Mouse (Mus musculus): Measurements from ENCODE around the gene Atg4a-ps. TPM values are rescaled to one million over a fixed set of nuclear protein-coding genes. Genes with fewer than 3 reads are reported as not detected.
"Not testable (repeated sequence)": the region's sequence is repeated elsewhere in the genome, so short reads cannot be mapped to it uniquely, and the experiment has no call there.

The Atg4a-ps gene
- 0.14 TPM in 1 of 2 replicates, not detected in the other for polyA plus RNA-seq (2015; fragmentation: Nextera tagmentation; extraction: Ambion mirVana)

DNA sequence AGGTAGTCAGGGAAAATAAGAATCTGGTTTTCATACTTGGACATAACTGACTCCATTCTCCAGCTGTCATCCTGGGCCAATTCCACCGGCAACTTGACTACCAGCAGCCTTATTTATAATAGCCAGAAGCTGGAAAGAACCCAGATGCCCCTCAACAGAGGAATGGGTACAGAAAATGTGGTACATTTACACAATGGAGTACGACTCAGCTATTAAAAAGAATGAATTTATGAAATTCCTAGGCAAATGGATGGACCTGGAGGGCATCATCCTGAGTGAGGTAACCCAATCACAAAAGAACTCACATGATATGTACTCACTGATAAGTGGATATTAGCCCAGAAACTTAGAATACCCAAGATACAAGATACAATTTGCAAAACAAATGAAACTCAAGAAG, at the start of gene Atg4a-ps:
Atg4a-ps (minus strand) TSS at position 101 of the 400 bp plus-strand sequence.
- H3K9me3 ChIP-seq; H3K4me1 ChIP-seq (replicated peaks); H3K27ac ChIP-seq; ATAC-seq; H3K9ac ChIP-seq; H3K4me3 ChIP-seq (replicated peaks); H3K36me3 ChIP-seq; H3K27me3 ChIP-seq (replicated peaks); H3K4me2 ChIP-seq (replicated peaks): not testable (repeated sequence)
- WGBS: 84% methylated on average over 2 of the region's 2 CpGs

DNA sequence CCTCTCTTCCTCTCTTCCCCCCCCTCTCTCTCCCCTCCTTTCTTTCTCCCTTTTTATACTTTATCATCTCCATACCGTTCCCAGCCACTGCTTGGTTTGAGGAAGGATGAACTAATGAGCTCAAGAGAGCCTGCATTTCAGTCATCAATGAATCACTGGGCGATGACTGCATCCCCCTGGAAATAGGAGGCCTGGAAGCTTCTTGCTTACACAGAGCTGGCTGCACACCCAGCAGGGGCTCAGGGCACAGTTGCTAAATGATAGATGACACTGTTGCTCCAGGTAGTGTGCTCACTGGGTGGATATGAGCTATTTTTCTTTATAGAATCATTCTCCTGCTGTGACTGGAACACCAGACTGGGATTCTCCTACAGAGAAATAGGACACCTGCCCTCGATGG, 49.7 kb upstream of the Atg4a-ps start:
- H3K27me3 ChIP-seq (replicated peaks): no peaks in the 10 kb centered on the region
- ATAC-seq: no peak
- no peak overlapping the region for H3K27ac ChIP-seq
- no peaks in the 10 kb centered on the region for H3K4me1 ChIP-seq (replicated peaks)
- WGBS: 33% methylated on average over 3 of the region's 3 CpGs
- H3K4me2 ChIP-seq (replicated peaks): no peak overlapping the region
- H3K36me3 ChIP-seq: no peaks in the 10 kb centered on the region
- no peak overlapping the region for H3K9ac ChIP-seq
- H3K4me3 ChIP-seq (replicated peaks): no peak overlapping the region
- no peaks in the 10 kb centered on the region for H3K9me3 ChIP-seq

GRCm38 (mm10) chr3:103690506-103690905, 44.6 kb upstream of the Atg4a-ps start:
- Histone ChIP-seq H3K27me3 (replicated peaks) (no peaks in the 10 kb centered on the region), H3K27ac (no peak overlapping the region), H3K4me3 (replicated peaks) (no peak overlapping the region), H3K4me1 (replicated peaks) (no peaks in the 10 kb centered on the region), H3K4me2 (replicated peaks) (no peak overlapping the region), H3K9me3 (no peaks in the 10 kb centered on the region), H3K9ac (no peak overlapping the region), H3K36me3 (no peaks in the 10 kb centered on the region)
- no peak for ATAC-seq
- 78% methylated on average over 3 of the region's 3 CpGs for WGBS

- no peaks in the 10 kb centered on the region for H3K9me3 ChIP-seq
- no peak overlapping the region for H3K27ac ChIP-seq
- 83% methylated on average over 1 of the region's 1 CpGs for WGBS
- no peak overlapping the region for H3K4me2 ChIP-seq (replicated peaks)
- no peaks in the 10 kb centered on the region for H3K36me3 ChIP-seq
- H3K27me3 ChIP-seq (replicated peaks): no peaks in the 10 kb centered on the region
- no peaks in the 10 kb centered on the region for H3K4me1 ChIP-seq (replicated peaks)
- no peak overlapping the region for H3K4me3 ChIP-seq (replicated peaks)
- no peak overlapping the region for H3K9ac ChIP-seq
- no peak for ATAC-seq
Observed at GRCm38 (mm10) chr3:103689043-103689442, 43.2 kb upstream of the Atg4a-ps start.

- no peak overlapping the region for H3K27ac ChIP-seq
- H3K9me3 ChIP-seq: no peaks in the 10 kb centered on the region
- no peaks in the 10 kb centered on the region for H3K27me3 ChIP-seq (replicated peaks)
- no peak for ATAC-seq
- H3K9ac ChIP-seq: no peak overlapping the region
- no peaks in the 10 kb centered on the region for H3K4me1 ChIP-seq (replicated peaks)
- H3K4me3 ChIP-seq (replicated peaks): no peak overlapping the region
- WGBS: 55% methylated on average over 5 of the region's 5 CpGs
- no peak overlapping the region for H3K4me2 ChIP-seq (replicated peaks)
- H3K36me3 ChIP-seq: no peaks in the 10 kb centered on the region
Observed at GRCm38 (mm10) chr3:103683966-103684319, 38.1 kb upstream of the Atg4a-ps start.

DNA sequence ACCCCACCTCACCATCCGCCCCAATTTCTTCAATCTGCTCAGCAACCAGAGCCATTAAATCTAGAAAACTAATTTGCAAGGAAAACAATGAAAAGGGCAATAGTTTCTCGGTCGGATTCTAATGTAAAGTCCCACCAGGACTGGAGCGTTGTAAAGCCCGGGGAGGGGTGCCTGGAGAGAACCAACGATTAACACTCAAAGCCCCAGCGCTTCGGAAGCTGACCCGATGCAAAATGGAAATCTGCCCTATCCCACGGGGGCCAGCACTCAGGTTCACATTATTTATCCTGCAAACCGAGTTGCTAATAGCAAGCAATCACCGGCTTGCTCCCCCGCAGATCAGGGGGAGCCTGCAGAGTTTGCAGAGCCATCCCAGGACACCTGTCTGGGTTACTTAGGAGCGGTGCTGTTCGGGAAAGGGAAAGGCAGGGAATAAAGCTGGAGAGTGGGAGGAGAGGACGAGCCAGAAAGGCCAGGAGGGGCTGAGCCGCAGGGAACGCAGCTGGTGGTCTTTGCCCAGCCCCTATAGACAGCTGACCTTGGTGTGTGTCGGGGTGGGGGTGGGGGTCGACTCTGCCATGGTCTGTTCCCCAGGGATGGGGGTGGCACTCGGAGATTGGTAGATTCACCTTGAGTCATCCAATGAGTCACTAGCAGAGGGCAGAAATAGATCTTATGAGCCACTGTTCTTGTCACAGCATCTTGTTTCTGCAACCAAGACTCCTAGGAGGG, 37.5 kb upstream of the Atg4a-ps start:
- WGBS: 8% methylated on average over 21 of the region's 21 CpGs
- Histone ChIP-seq H3K4me2 (replicated peaks) (no peak overlapping the region), H3K4me3 (replicated peaks) (no peak overlapping the region), H3K9me3 (no peaks in the 10 kb centered on the region), H3K9ac (no peak overlapping the region), H3K27ac (no peak overlapping the region), H3K27me3 (replicated peaks) (no peaks in the 10 kb centered on the region), H3K36me3 (no peaks in the 10 kb centered on the region), H3K4me1 (replicated peaks) (no peaks in the 10 kb centered on the region)
- ATAC-seq: no peak

- Histone ChIP-seq H3K36me3 (no peaks in the 10 kb centered on the region), H3K27me3 (replicated peaks) (no peaks in the 10 kb centered on the region), H3K4me1 (replicated peaks) (no peaks in the 10 kb centered on the region), H3K27ac (no peak overlapping the region), H3K9me3 (no peaks in the 10 kb centered on the region), H3K4me3 (replicated peaks) (no peak overlapping the region), H3K9ac (no peak overlapping the region), H3K4me2 (replicated peaks) (no peak overlapping the region)
- WGBS: 43% methylated on average over 4 of the region's 4 CpGs
- ATAC-seq: no peak
Observed at GRCm38 (mm10) chr3:103682473-103682872, 36.6 kb upstream of the Atg4a-ps start.

DNA sequence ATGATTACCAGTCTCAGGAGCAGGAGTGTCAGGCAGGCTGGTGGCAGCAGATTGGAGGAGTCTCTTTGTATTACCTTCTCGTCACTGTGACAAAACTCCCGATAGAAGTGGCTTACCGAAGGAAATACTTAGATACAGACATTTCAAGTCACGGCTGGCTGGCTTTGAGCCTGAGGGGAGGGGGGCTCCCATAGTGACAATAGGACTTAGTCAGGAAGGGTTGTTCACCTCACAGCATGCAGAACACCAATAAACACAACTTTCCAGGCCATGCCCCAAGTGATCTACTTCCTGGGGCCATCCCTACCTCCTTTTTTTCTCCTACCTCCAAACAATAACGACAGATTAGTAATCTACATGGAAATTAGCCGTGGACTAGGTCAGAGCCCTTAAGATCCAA, 32.9 kb upstream of the Atg4a-ps start:
- Histone ChIP-seq H3K4me2 (replicated peaks) (no peak overlapping the region), H3K27ac (no peak overlapping the region), H3K27me3 (replicated peaks) (no peaks in the 10 kb centered on the region), H3K9me3 (no peaks in the 10 kb centered on the region), H3K4me3 (replicated peaks) (no peak overlapping the region), H3K9ac (no peak overlapping the region), H3K4me1 (replicated peaks) (no peaks in the 10 kb centered on the region), H3K36me3 (no peaks in the 10 kb centered on the region)
- ATAC-seq: no peak
- WGBS: 53% methylated on average over 6 of the region's 6 CpGs

DNA sequence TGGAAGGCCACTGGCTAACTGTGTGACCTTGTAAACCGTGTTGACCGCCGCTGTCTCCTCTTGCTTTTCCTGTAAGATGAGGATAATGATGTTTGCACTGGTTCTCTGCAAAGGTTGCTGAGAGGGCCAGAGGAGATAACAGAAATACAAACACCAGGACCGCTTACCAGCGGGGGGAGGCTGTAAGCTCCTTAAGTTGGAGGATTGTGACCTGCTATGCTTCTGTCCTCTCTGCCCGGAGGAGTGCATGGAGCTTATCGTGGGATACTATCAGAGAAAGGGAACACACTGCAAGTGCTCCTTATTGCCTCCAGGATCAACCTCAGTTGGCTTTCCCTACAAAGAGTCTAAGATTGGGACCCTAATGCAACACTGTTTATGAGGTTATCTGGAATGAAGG, 26.8 kb upstream of the Atg4a-ps start:
- no peak for ATAC-seq
- Histone ChIP-seq H3K4me3 (replicated peaks) (no peak overlapping the region), H3K4me2 (replicated peaks) (no peak overlapping the region), H3K9ac (no peak overlapping the region), H3K4me1 (replicated peaks) (no peaks in the 10 kb centered on the region), H3K27ac (no peak overlapping the region), H3K9me3 (no peaks in the 10 kb centered on the region), H3K27me3 (replicated peaks) (no peaks in the 10 kb centered on the region), H3K36me3 (no peaks in the 10 kb centered on the region)
- 21% methylated on average over 7 of the region's 7 CpGs for WGBS

DNA sequence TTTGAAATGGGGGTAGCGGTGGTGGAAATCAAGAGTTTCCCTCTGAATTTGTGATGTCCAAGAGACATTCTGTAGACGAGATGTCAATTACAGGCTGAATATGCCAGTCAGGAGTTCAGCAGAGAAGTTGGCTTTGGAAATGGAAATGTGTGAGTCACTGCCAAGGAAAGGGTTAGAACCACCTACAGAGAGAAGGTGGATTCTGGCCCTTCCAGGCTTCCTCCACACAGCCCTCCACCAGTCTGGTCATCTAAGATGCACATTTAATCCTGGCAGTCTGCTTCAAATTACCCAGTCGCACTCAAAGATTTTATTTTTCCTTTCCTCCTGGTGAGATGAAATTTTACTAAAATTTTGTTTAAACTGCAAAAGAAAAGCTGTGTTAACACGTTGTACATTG, 26.2 kb upstream of the Atg4a-ps start:
- WGBS: 74% methylated on average over 4 of the region's 4 CpGs
- ATAC-seq: no peak
- Histone ChIP-seq H3K27ac (no peak overlapping the region), H3K4me1 (replicated peaks) (no peaks in the 10 kb centered on the region), H3K4me3 (replicated peaks) (no peak overlapping the region), H3K9ac (no peak overlapping the region), H3K4me2 (replicated peaks) (no peak overlapping the region), H3K36me3 (no peaks in the 10 kb centered on the region), H3K27me3 (replicated peaks) (no peaks in the 10 kb centered on the region), H3K9me3 (no peaks in the 10 kb centered on the region)

- Histone ChIP-seq H3K4me1 (replicated peaks) (no peaks in the 10 kb centered on the region), H3K4me3 (replicated peaks) (no peak overlapping the region), H3K4me2 (replicated peaks) (no peak overlapping the region), H3K36me3 (no peaks in the 10 kb centered on the region), H3K27ac (no peak overlapping the region), H3K27me3 (replicated peaks) (no peaks in the 10 kb centered on the region), H3K9me3 (no peaks in the 10 kb centered on the region), H3K9ac (no peak overlapping the region)
- no peak for ATAC-seq
- 92% methylated on average over 3 of the region's 3 CpGs for WGBS
Observed at GRCm38 (mm10) chr3:103663385-103663784, 17.5 kb upstream of the Atg4a-ps start.

DNA sequence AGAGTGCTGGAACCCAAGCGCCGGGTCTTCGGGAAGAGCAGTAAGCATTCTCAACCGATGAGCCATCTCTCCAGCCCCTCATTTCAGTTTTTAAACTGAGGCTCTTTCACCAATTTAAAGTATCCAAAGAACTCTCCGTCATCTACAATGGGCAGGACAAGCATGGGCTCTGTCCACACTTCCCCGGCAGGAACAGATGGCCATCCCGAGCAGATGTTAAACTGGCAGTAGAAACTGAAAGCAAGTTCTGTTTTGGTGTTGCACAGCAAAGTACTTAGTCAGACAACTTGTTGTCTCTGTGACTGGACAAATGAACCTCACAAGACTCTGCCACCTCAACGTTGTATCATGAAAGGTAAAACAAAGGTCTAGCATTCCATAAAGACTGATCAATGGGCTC, 15.8 kb upstream of the Atg4a-ps start:
- H3K36me3 ChIP-seq: no peaks in the 10 kb centered on the region
- H3K27me3 ChIP-seq (replicated peaks): no peaks in the 10 kb centered on the region
- WGBS: 77% methylated on average over 8 of the region's 8 CpGs
- H3K9me3 ChIP-seq: no peaks in the 10 kb centered on the region
- H3K27ac ChIP-seq: no peak overlapping the region
- no peak overlapping the region for H3K4me2 ChIP-seq (replicated peaks)
- ATAC-seq: no peak
- no peaks in the 10 kb centered on the region for H3K4me1 ChIP-seq (replicated peaks)
- no peak overlapping the region for H3K9ac ChIP-seq
- H3K4me3 ChIP-seq (replicated peaks): no peak overlapping the region

DNA sequence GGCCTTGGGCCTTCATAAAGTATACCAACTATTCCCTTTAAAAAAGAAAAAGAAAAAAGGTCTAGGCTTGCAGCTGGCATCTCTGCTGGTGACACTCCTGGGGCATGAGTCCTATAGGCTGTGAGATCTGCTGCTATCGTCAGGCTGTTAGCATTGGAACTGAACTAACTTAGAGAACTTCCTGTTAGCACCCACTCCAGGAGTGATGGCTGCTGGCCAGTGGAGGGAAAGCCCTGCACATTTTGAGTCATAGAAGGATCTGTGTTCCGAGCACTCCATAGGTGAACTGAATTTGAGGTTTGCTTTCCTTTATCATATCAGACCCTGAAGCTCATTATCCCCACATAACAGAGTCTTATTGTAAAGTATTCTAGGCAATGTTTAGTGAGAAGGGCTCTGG, 14.1 kb upstream of the Atg4a-ps start:
- no peaks in the 10 kb centered on the region for H3K27me3 ChIP-seq (replicated peaks)
- H3K9me3 ChIP-seq: no peaks in the 10 kb centered on the region
- WGBS: 59% methylated on average over 2 of the region's 2 CpGs
- no peak for ATAC-seq
- H3K4me2 ChIP-seq (replicated peaks): no peak overlapping the region
- no peak overlapping the region for H3K27ac ChIP-seq
- no peak overlapping the region for H3K4me3 ChIP-seq (replicated peaks)
- H3K36me3 ChIP-seq: no peaks in the 10 kb centered on the region
- H3K4me1 ChIP-seq (replicated peaks): no peaks in the 10 kb centered on the region
- no peak overlapping the region for H3K9ac ChIP-seq

Measured in intestine, embryonic 15.5 days (tissue).